Comparison of ENCODE assay signal across 14 mouse cellular contexts in the genomic region with DNA sequence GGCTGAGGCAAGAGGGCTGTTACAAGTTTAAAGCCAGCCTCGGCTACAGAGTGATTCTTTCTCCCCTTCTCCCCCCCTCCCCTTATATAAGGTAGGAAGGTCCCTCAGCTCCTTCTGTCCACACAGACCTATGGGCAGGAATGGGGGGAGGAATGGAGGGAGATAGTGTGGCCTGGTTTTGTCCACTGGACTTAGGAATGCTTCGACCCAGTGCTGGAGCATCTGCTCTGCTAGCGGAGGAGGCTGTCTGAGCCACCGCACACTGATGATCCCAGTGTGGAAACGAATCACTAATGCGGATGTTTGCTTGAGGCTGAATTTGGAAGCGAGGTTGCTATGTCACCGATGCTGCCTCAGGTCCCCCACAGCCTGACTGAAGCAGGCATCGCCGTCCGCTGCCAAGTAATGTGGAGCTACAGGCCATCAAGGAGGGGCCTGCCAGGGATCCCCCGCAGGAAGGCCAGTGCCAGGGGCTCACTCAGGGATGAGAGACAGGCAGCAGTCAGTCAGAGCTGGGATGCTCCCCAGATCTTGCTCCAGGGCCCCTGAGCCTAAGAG.
DNase-seq lines count a peak whose midpoint lies in the region; ATAC-seq and TF ChIP-seq lines count a peak whose summit lies in the region.
"Had no signal": no experiment of that assay in that cellular context is flagged by ENCODE, and none has a peak within 500 bp of the region (broad histone marks: within the 10 kb centered on the region; RNA-seq: fewer than 3 reads in every experiment).

No protein-coding gene starts in this region.

- TF ChIP-seq CTCF in brain, embryonic 14.5 days (IDR thresholded peaks at IDR 0.05; ENCODE audit: borderline replicate concordance, extremely low read depth, insufficient read depth, insufficient read length): no peak

- H3K4me3 ChIP-seq in hindbrain, embryonic 11.5 days (ENCODE audit: low read depth, low read length): no peak overlapping the region
- H3K4me3 ChIP-seq in midbrain, embryonic 14.5 days (replicated peaks; ENCODE audit: low read depth, low read length): no peak overlapping the region
- no peak overlapping the region for H3K4me3 ChIP-seq in heart, embryonic 10.5 days

- peak overlapping the region; percentile 65 for H3K27ac ChIP-seq in hindbrain, embryonic 11.5 days (ENCODE audit: low read depth, low read length)
- H3K27ac ChIP-seq in midbrain, embryonic 14.5 days (replicated peaks; ENCODE audit: low read depth, low read length): peak overlapping the region; percentile 49; the same call in 1 of the 2 replicates
- no peak overlapping the region for H3K27ac ChIP-seq in heart, embryonic 10.5 days
- H3K27ac ChIP-seq: stomach, postnatal 0 days had no signal

- 68% methylated on average over 12 of the region's 12 CpGs for WGBS in hindbrain, embryonic 11.5 days
- 36% methylated on average over 12 of the region's 12 CpGs for WGBS in midbrain, embryonic 14.5 days
- WGBS in heart, embryonic 10.5 days: 78% methylated on average over 12 of the region's 12 CpGs

- H3K9ac ChIP-seq in hindbrain, embryonic 11.5 days (ENCODE audit: low read depth, low read length): 0 out of 2 replicates have a peak overlapping the region, but pooled peaks have one; percentile 7
- no peak overlapping the region for H3K9ac ChIP-seq in midbrain, embryonic 14.5 days (replicated peaks; ENCODE audit: low read length)
- H3K9ac ChIP-seq: lung, embryonic 14.5 days had no signal

- TF ChIP-seq POLR2A in brain, embryonic 14.5 days (IDR thresholded peaks at IDR 0.05; ENCODE audit: borderline replicate concordance, extremely low read depth, insufficient read depth, insufficient read length, poor library complexity, severe bottlenecking): no peak

- no peak overlapping the region for H3K4me2 ChIP-seq in hindbrain, embryonic 11.5 days (replicated peaks; ENCODE audit: low read depth, low read length)
- no peak overlapping the region for H3K4me2 ChIP-seq in midbrain, embryonic 14.5 days (ENCODE audit: low read length)
- H3K4me2 ChIP-seq: lung, embryonic 14.5 days had no signal

- no peaks in the 10 kb centered on the region for H3K4me1 ChIP-seq in hindbrain, embryonic 11.5 days (replicated peaks; ENCODE audit: control insufficient read depth, insufficient read depth, low read length)
- H3K4me1 ChIP-seq in midbrain, embryonic 14.5 days (ENCODE audit: control insufficient read depth, insufficient read depth, low read length): peaks cover 30% of the 10 kb centered on the region
- peaks cover 26% of the 10 kb centered on the region for H3K4me1 ChIP-seq in heart, embryonic 10.5 days

- ATAC-seq in hindbrain, embryonic 11.5 days (ENCODE audit: low FRiP score): peak; percentile 32; the same call in 1 of the 2 replicates
- ATAC-seq in midbrain, embryonic 14.5 days (ENCODE audit: low FRiP score, low TSS enrichment): 0 out of 2 replicates have a peak, but pooled peaks have one; percentile 43

- no peaks in the 10 kb centered on the region for H3K36me3 ChIP-seq in hindbrain, embryonic 11.5 days (ENCODE audit: control insufficient read depth, insufficient read depth, low read length)
- H3K36me3 ChIP-seq in midbrain, embryonic 14.5 days (ENCODE audit: control insufficient read depth, insufficient read depth, low read length): no peaks in the 10 kb centered on the region
- no peaks in the 10 kb centered on the region for H3K36me3 ChIP-seq in heart, embryonic 10.5 days

- no peaks in the 10 kb centered on the region for H3K27me3 ChIP-seq in hindbrain, embryonic 11.5 days (ENCODE audit: control insufficient read depth, insufficient read depth, low read length)
- no peaks in the 10 kb centered on the region for H3K27me3 ChIP-seq in midbrain, embryonic 14.5 days (ENCODE audit: control insufficient read depth, insufficient read depth, low read length)
- 0 out of 2 replicates have a peak, but pooled peaks cover 3% of the 10 kb centered on the region for H3K27me3 ChIP-seq in heart, embryonic 10.5 days (ENCODE audit: insufficient read depth, poor library complexity, severe bottlenecking)

- no peaks in the 10 kb centered on the region for H3K9me3 ChIP-seq in hindbrain, embryonic 11.5 days (ENCODE audit: control insufficient read depth, low read length)
- no peaks in the 10 kb centered on the region for H3K9me3 ChIP-seq in midbrain, embryonic 14.5 days (ENCODE audit: control insufficient read depth, low read length)
- H3K9me3 ChIP-seq in heart, embryonic 10.5 days: no peaks in the 10 kb centered on the region

- DNase-seq in brain, adult 2 months (ENCODE audit: low read depth, low spot score): peak; percentile 70
- peak; percentile 76 for DNase-seq in brain, embryonic 14.5 days (ENCODE audit: low read depth)
- DNase-seq in hindbrain, embryonic 11.5 days (ENCODE audit: low spot score): no peak
- peak; percentile 68 for DNase-seq in midbrain, embryonic 14.5 days
- no peak for DNase-seq in lung, postnatal 25 days (ENCODE audit: low spot score)
- no peak for DNase-seq in kidney, adult 11 months
- no peak for DNase-seq in heart, embryonic 10.5 days (ENCODE audit: low spot score)
- DNase-seq: adrenal gland, adult 2 months; cerebellum, adult 11 months; embryo, embryonic 11 days; gastrocnemius, postnatal 36 days; kidney, postnatal 14 days; lung, embryonic 14.5 days had no signal

Comparison
In these comparisons a context has a peak if more than half of its experiments do, and no peak if none do; other contexts are left out.
1. DNase-seq: peak in brain, adult 2 months (single experiment), brain, embryonic 14.5 days (single experiment) and midbrain, embryonic 14.5 days (single experiment); none in hindbrain, embryonic 11.5 days (single experiment), lung, postnatal 25 days (single experiment), kidney, adult 11 months (single experiment) and heart, embryonic 10.5 days (single experiment).